Mouse (Mus musculus) liver, embryonic 14.5 days (tissue): Measurements from ENCODE around the gene Tcl1b4.

Experiments
- CTCF ChIP-seq: IDR thresholded peaks from 2 replicates; pipeline ENCODE4 v1.5.1; 2016; ENCODE audit warnings: antibody characterized with exemption, low read depth, control low read depth
- EP300 ChIP-seq: IDR thresholded peaks from 2 replicates; pipeline ENCODE4 v1.6.1; 2016; ENCODE audit warnings: antibody characterized with exemption, low read depth

- TF ChIP-seq CTCF: no peak
- TF ChIP-seq EP300: no peak
Observed at GRCm38 (mm10) chr12:105234362-105234761, 32.6 kb downstream of the Tcl1b4 start.
